Mouse (Mus musculus): ENCODE measurements around the gene Olfr303. TPM values are rescaled to one million over a fixed set of nuclear protein-coding genes. Genes with fewer than 3 reads are reported as not detected.
"Not testable (repeated sequence)": the region's sequence is repeated elsewhere in the genome, so short reads cannot be mapped to it uniquely, and the experiment has no call there.

Gene Olfr303
- polyA plus RNA-seq (2012; fragmentation: generic; extraction: Trizol), result not detected

GRCm38 (mm10) chr7:86397689-86398088 lies at the start of gene Olfr303:
TSS of gene Olfr303 (minus strand) at chr7:86397789.
- H3K27me3 ChIP-seq (ENCODE audit: control insufficient read depth, insufficient read depth, insufficient read length), result no peaks in the 10 kb centered on the region
- TF ChIP-seq REST (IDR thresholded peaks at IDR 0.05; ENCODE audit: insufficient read depth, insufficient read length) (no peak), POLR2AphosphoS2 (IDR thresholded peaks at IDR 0.05; ENCODE audit: insufficient read length, low read depth) (no peak)
- H3ac ChIP-seq (ENCODE audit: control insufficient read depth, insufficient read length), result no peak within 1 kb of the TSS
- H3K79me2 ChIP-seq (ENCODE audit: control insufficient read depth, insufficient read depth), result no peaks in the 10 kb centered on the region
- H3K36me3 ChIP-seq (ENCODE audit: control insufficient read depth, insufficient read depth), result no peaks in the 10 kb centered on the region
- no peak within 1 kb of the TSS for H3K4me2 ChIP-seq (ENCODE audit: low read depth)
- H3K4me3 ChIP-seq, result no peak within 1 kb of the TSS

DNA sequence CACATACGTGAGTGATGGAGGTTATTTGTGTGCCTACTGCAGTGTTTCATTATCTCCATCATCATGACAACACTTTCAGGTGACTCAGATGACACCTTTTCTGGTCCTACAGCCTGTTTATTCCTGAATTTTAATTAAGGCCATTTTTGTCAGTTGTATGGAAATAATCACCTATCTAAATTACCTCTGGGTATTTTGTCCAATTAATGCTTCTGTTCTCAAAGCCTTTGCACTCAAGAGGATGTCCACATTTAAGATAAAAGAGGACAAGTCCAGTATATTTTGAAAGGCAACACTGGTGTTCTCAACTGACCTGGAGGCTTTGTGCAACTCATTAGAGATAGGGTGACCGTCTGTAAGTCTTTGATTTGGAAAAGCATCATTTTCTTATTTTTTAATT lies 6.0 kb upstream of the Olfr303 start, which contains the start of gene Olfr301:
Olfr301 (plus strand) TSS at position 301 of the 400 bp plus-strand sequence.
- H3K36me3 ChIP-seq (ENCODE audit: control insufficient read depth, insufficient read depth), result no peaks in the 10 kb centered on the region
- no peaks in the 10 kb centered on the region for H3K79me2 ChIP-seq (ENCODE audit: control insufficient read depth, insufficient read depth)
- TF ChIP-seq MYOD1 (IDR thresholded peaks at IDR 0.05; ENCODE audit: control insufficient read depth in 1 of 3, insufficient read length in 2 of 3, low read depth in 2 of 3) (no peak), E2F4 (IDR thresholded peaks at IDR 0.05; ENCODE audit: insufficient read depth) (no peak), MYOG (IDR thresholded peaks at IDR 0.05; ENCODE audit: control insufficient read depth in 1 of 3, insufficient read depth in 1 of 3, insufficient read length in 2 of 3, low read depth in 2 of 3) (no peak), POLR2A (IDR thresholded peaks at IDR 0.05; ENCODE audit: insufficient read length, low read depth) (no peak)
- H3K4me2 ChIP-seq (ENCODE audit: low read depth), result no peak within 1 kb of the TSS
- no peaks in the 10 kb centered on the region for H3K27me3 ChIP-seq (ENCODE audit: control insufficient read depth, insufficient read depth, insufficient read length)
- H3K4me3 ChIP-seq, result no peak within 1 kb of the TSS
- no peak within 1 kb of the TSS for H3ac ChIP-seq (ENCODE audit: control insufficient read depth, insufficient read length)

GRCm38 (mm10) chr7:86386558-86386957 lies 11.0 kb downstream of the Olfr303 start, which contains the start of gene Olfr304:
TSS of gene Olfr304 (minus strand) at chr7:86386658.
- H3ac ChIP-seq (ENCODE audit: control insufficient read depth, insufficient read length), result no peak within 1 kb of the TSS
- H3K4me2 ChIP-seq (ENCODE audit: low read depth), result no peak within 1 kb of the TSS
- no peak within 1 kb of the TSS for H3K4me3 ChIP-seq
- H3K27me3 ChIP-seq (ENCODE audit: control insufficient read depth, insufficient read depth, insufficient read length), result no peaks in the 10 kb centered on the region
- H3K36me3 ChIP-seq (ENCODE audit: control insufficient read depth, insufficient read depth), result no peaks in the 10 kb centered on the region
- H3K79me2 ChIP-seq (ENCODE audit: control insufficient read depth, insufficient read depth), result no peaks in the 10 kb centered on the region
- TF ChIP-seq USF1 (IDR thresholded peaks at IDR 0.05; ENCODE audit: low read depth) (no peak), REST (IDR thresholded peaks at IDR 0.05; ENCODE audit: insufficient read depth, insufficient read length) (no peak)

- H3ac ChIP-seq (ENCODE audit: control insufficient read depth, insufficient read length), result no peak overlapping the region
- H3K36me3 ChIP-seq (ENCODE audit: control insufficient read depth, insufficient read depth), result no peaks in the 10 kb centered on the region
- H3K4me3 ChIP-seq, result no peak overlapping the region
- no peak overlapping the region for H3K4me2 ChIP-seq (ENCODE audit: low read depth)
- no peaks in the 10 kb centered on the region for H3K79me2 ChIP-seq (ENCODE audit: control insufficient read depth, insufficient read depth)
- H3K27me3 ChIP-seq (ENCODE audit: control insufficient read depth, insufficient read depth, insufficient read length), result no peaks in the 10 kb centered on the region
- TF ChIP-seq E2F4 (IDR thresholded peaks at IDR 0.05; ENCODE audit: insufficient read depth) (no peak), MYOD1 (IDR thresholded peaks at IDR 0.05; ENCODE audit: control insufficient read depth in 1 of 3, insufficient read length in 2 of 3, low read depth in 2 of 3) (no peak), TCF3 (IDR thresholded peaks at IDR 0.05; ENCODE audit: insufficient read length, low read depth) (no peak), POLR2A (IDR thresholded peaks at IDR 0.05; ENCODE audit: insufficient read length, low read depth) (no peak), CEBPB (IDR thresholded peaks at IDR 0.05; ENCODE audit: insufficient read depth, poor library complexity, severe bottlenecking) (no peak), USF1 (IDR thresholded peaks at IDR 0.05; ENCODE audit: low read depth) (no peak), SRF (IDR thresholded peaks at IDR 0.05; ENCODE audit: control insufficient read depth, insufficient read length, low read depth) (no peak), MAX (IDR thresholded peaks at IDR 0.05; ENCODE audit: low read depth) (no peak), MYOG (IDR thresholded peaks at IDR 0.05; ENCODE audit: control insufficient read depth in 1 of 3, insufficient read depth in 1 of 3, insufficient read length in 2 of 3, low read depth in 2 of 3) (no peak), POLR2AphosphoS2 (IDR thresholded peaks at IDR 0.05; ENCODE audit: insufficient read length, low read depth) (no peak)
Measured at GRCm38 (mm10) chr7:86385769-86386168, 11.8 kb downstream of the Olfr303 start.

DNA sequence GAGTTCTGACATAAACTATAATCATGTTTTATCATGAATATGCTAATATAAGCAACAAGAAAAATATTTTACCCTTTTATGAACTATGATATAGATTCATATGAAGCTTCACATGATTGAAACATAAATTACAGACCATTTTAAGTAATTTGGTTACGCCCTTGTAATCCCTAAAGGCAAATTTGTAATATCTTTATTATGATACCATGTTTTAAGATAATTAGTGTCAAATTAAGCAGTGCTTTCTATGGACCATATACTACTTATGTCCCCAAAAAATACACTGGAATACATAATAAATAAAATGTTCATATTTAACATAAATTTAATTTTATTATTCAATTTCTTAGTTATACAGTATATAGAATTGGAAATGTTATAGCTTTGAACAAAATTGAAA lies 30.8 kb downstream of the Olfr303 start, which contains the start of gene Olfr305:
Olfr305 (minus strand) TSS at position 101 of the 400 bp plus-strand sequence.
- Histone ChIP-seq H3K4me2 (ENCODE audit: low read depth) (no peak within 1 kb of the TSS), H3ac (ENCODE audit: control insufficient read depth, insufficient read length) (no peak within 1 kb of the TSS), H3K4me3 (no peak within 1 kb of the TSS), H3K27me3 (ENCODE audit: control insufficient read depth, insufficient read depth, insufficient read length) (no peaks in the 10 kb centered on the region), H3K79me2 (ENCODE audit: control insufficient read depth, insufficient read depth) (no peaks in the 10 kb centered on the region), H3K36me3 (ENCODE audit: control insufficient read depth, insufficient read depth) (no peaks in the 10 kb centered on the region)
- TF ChIP-seq MYOD1 (IDR thresholded peaks at IDR 0.05; ENCODE audit: control insufficient read depth in 1 of 3, insufficient read length in 2 of 3, low read depth in 2 of 3), result no peak
- no peak for TF ChIP-seq TCF12 (IDR thresholded peaks at IDR 0.05; ENCODE audit: insufficient read depth, poor library complexity, severe bottlenecking)
- no peak for TF ChIP-seq MAX (IDR thresholded peaks at IDR 0.05; ENCODE audit: low read depth)
- TF ChIP-seq USF1 (IDR thresholded peaks at IDR 0.05; ENCODE audit: low read depth), result no peak
- no peak for TF ChIP-seq MYOG (IDR thresholded peaks at IDR 0.05; ENCODE audit: control insufficient read depth in 1 of 3, insufficient read depth in 1 of 3, insufficient read length in 2 of 3, low read depth in 2 of 3)
- TF ChIP-seq POLR2A (IDR thresholded peaks at IDR 0.05; ENCODE audit: insufficient read length, low read depth), result no peak
- TF ChIP-seq SRF (IDR thresholded peaks at IDR 0.05; ENCODE audit: control insufficient read depth, insufficient read length, low read depth), result no peak
- no peak for TF ChIP-seq E2F4 (IDR thresholded peaks at IDR 0.05; ENCODE audit: insufficient read depth)
- TF ChIP-seq CEBPB (IDR thresholded peaks at IDR 0.05; ENCODE audit: insufficient read depth, poor library complexity, severe bottlenecking), result no peak
- TF ChIP-seq POLR2AphosphoS2 (IDR thresholded peaks at IDR 0.05; ENCODE audit: insufficient read length, low read depth), result no peak
- no peak for TF ChIP-seq TCF3 (IDR thresholded peaks at IDR 0.05; ENCODE audit: insufficient read length, low read depth)
- TF ChIP-seq REST (IDR thresholded peaks at IDR 0.05; ENCODE audit: insufficient read depth, insufficient read length), result no peak

- not testable (repeated sequence) for H3K4me2 ChIP-seq (ENCODE audit: low read depth); H3K27me3 ChIP-seq (ENCODE audit: control insufficient read depth, insufficient read depth, insufficient read length); H3K4me3 ChIP-seq; H3ac ChIP-seq (ENCODE audit: control insufficient read depth, insufficient read length); H3K36me3 ChIP-seq (ENCODE audit: control insufficient read depth, insufficient read depth); H3K79me2 ChIP-seq (ENCODE audit: control insufficient read depth, insufficient read depth)
Measured at GRCm38 (mm10) chr7:86346296-86346695, 51.3 kb downstream of the Olfr303 start.
